Mouse (Mus musculus): ENCODE data around the gene Gna12.

DNA sequence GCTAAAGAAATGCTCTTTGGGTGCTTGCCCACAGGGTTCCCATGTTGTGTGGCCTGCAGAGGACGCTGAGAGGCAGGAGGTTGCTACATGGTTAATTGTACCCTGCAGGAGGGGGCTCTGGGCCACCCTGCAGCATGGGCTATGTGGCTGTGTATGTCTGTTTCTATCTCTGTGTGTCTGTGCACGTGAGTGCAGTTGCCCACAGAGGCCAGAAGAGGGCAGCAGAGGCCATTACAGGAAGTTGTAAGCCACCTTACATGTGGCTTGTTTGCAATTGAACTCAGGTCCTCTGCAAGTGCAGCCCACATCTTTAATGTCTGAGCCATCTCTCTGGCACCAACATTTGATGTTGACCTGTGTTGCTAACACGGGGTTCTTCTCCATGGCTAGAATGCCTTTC lies 77.6 kb downstream of the Gna12 start:
- TF ChIP-seq CTCF (IDR thresholded peaks at IDR 0.05; ENCODE audit: insufficient read depth, low read length) (peak; percentile 45), POLR2A (IDR thresholded peaks at IDR 0.05; ENCODE audit: borderline replicate concordance, extremely low read depth, low read depth, low read length) (no peak)
